Comparison of ENCODE assay signal across 10 mouse cellular contexts in the genomic region with DNA sequence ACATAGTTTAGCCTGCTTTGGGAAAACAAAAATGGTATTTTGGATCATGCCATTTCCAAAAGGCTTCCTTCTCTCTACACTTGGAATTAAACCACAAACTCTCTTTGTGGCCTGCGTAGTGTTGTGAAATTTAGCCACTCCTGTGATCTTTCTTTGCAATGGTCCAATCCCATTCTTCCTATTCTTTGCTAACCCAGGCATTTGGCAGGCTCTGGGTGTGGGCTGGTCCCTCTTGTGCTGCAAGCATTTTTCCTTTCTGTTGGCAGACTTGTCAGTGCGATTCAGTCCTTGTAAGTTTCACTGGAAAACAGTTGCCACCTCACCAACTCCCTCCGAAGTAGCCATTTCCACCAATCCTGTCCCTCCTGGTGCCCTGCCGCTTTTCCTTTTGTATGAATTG. TPM values are rescaled to one million over a fixed set of nuclear protein-coding genes. Genes with fewer than 3 reads are reported as not detected.
DNase-seq lines count a peak whose midpoint lies in the region; ATAC-seq lines count a peak whose summit lies in the region.
"Had no signal": no experiment of that assay in that cellular context is flagged by ENCODE, and none has a peak within 500 bp of the region (broad histone marks: within the 10 kb centered on the region; RNA-seq: fewer than 3 reads in every experiment).

No protein-coding gene starts in this region.

- no peak overlapping the region for H3K4me2 ChIP-seq in hindbrain, embryonic 13.5 days
- no peak overlapping the region for H3K4me2 ChIP-seq in hindbrain, embryonic 12.5 days (replicated peaks)
- H3K4me2 ChIP-seq: stomach, embryonic 15.5 days had no signal

- DNase-seq in right cerebral cortex, adult 18-20 months = peak; percentile 64
- DNase-seq in right cerebral cortex, postnatal 4 days = no peak
- peak; percentile 58 for DNase-seq in gastrocnemius, postnatal 14 days
- DNase-seq in c-Kit-positive CD71-positive TER-119-positive erythroid progenitor cells, embryonic 14.5 days (ENCODE audit: low spot score) = no peak
- no peak for DNase-seq in limb, embryonic 10.5 days (ENCODE audit: low spot score)

- no peak overlapping the region for H3K4me3 ChIP-seq in hindbrain, embryonic 13.5 days
- no peak overlapping the region for H3K4me3 ChIP-seq in hindbrain, embryonic 12.5 days
- H3K4me3 ChIP-seq in limb, embryonic 10.5 days = no peak overlapping the region
- H3K4me3 ChIP-seq: stomach, embryonic 15.5 days had no signal

- H3K27ac ChIP-seq in hindbrain, embryonic 13.5 days = no peak overlapping the region
- H3K27ac ChIP-seq in hindbrain, embryonic 12.5 days = no peak overlapping the region
- H3K27ac ChIP-seq in limb, embryonic 10.5 days = no peak overlapping the region
- H3K27ac ChIP-seq: stomach, embryonic 15.5 days had no signal

- H3K36me3 ChIP-seq in hindbrain, embryonic 13.5 days = peaks cover 66% of the 10 kb centered on the region
- H3K36me3 ChIP-seq in hindbrain, embryonic 12.5 days = peaks cover 63% of the 10 kb centered on the region
- peaks cover 74% of the 10 kb centered on the region for H3K36me3 ChIP-seq in limb, embryonic 10.5 days

- H3K4me1 ChIP-seq in hindbrain, embryonic 13.5 days (replicated peaks) = no peaks in the 10 kb centered on the region
- no peaks in the 10 kb centered on the region for H3K4me1 ChIP-seq in hindbrain, embryonic 12.5 days
- no peaks in the 10 kb centered on the region for H3K4me1 ChIP-seq in limb, embryonic 10.5 days
- H3K4me1 ChIP-seq: stomach, embryonic 15.5 days had no signal

- 96% methylated on average over 4 of the region's 4 CpGs for WGBS in hindbrain, embryonic 13.5 days
- WGBS in hindbrain, embryonic 12.5 days = 95% methylated on average over 4 of the region's 4 CpGs
- WGBS in limb, embryonic 10.5 days = 97% methylated on average over 4 of the region's 4 CpGs

- no peaks in the 10 kb centered on the region for H3K27me3 ChIP-seq in hindbrain, embryonic 13.5 days
- no peaks in the 10 kb centered on the region for H3K27me3 ChIP-seq in hindbrain, embryonic 12.5 days
- no peaks in the 10 kb centered on the region for H3K27me3 ChIP-seq in limb, embryonic 10.5 days (ENCODE audit: low read depth, poor library complexity, severe bottlenecking)
- H3K27me3 ChIP-seq: stomach, embryonic 15.5 days had no signal

- 0 out of 2 replicates have a peak overlapping the region, but pooled peaks have one; percentile 24 for H3K9ac ChIP-seq in hindbrain, embryonic 13.5 days
- H3K9ac ChIP-seq in hindbrain, embryonic 12.5 days = no peak overlapping the region
- H3K9ac ChIP-seq: stomach, embryonic 15.5 days had no signal

- intact Hi-C loops in gastrocnemius, postnatal 14 days (cut with DNase I; ENCODE audit: low total_unique reads) = no loop called here

- ATAC-seq in hindbrain, embryonic 13.5 days (ENCODE audit: low FRiP score) = no peak
- ATAC-seq in hindbrain, embryonic 12.5 days (ENCODE audit: low FRiP score) = no peak
- ATAC-seq in megakaryocyte progenitor cell, adult 5-6 weeks (replicated peaks; ENCODE audit: poor library complexity) = peak; percentile 64
- ATAC-seq: forebrain, embryonic 14.5 days had no signal

- H3K9me3 ChIP-seq in hindbrain, embryonic 13.5 days = no peaks in the 10 kb centered on the region
- H3K9me3 ChIP-seq in hindbrain, embryonic 12.5 days (replicated peaks) = no peaks in the 10 kb centered on the region
- H3K9me3 ChIP-seq in limb, embryonic 10.5 days (replicated peaks) = no peaks in the 10 kb centered on the region
- H3K9me3 ChIP-seq: stomach, embryonic 15.5 days had no signal

RNA-seq across cellular contexts. Expression of a gene that starts 6.9 kb away (rescaled TPM):
- polyA plus RNA-seq in hindbrain, embryonic 13.5 days (2015; fragmentation: Nextera tagmentation; extraction: Ambion mirVana) = 45.3 and 52.1 TPM in 2 replicates
- 45.1 and 45.9 TPM in 2 replicates for polyA plus RNA-seq in hindbrain, embryonic 12.5 days (2016; fragmentation: Nextera tagmentation; extraction: Ambion mirVana)
- 10 to 100 TPM; 24.7 to 25.3 TPM for total RNA-seq in gastrocnemius, postnatal 14 days (2021)
- 18.1 and 18.7 TPM in 2 replicates for total RNA-seq in megakaryocyte progenitor cell, adult 5-6 weeks (2015)
- 24.8 and 25.2 TPM in 2 replicates for total RNA-seq in megakaryocyte progenitor cell, adult 5-6 weeks (2017)
- 44.5 and 45.4 TPM in 2 replicates for polyA plus RNA-seq in limb, embryonic 10.5 days (2016; fragmentation: Nextera tagmentation; extraction: Ambion mirVana)

RNA-seq across cellular contexts. Expression of a gene that starts 11.8 kb away (rescaled TPM):
- polyA plus RNA-seq in hindbrain, embryonic 13.5 days (2015; fragmentation: Nextera tagmentation; extraction: Ambion mirVana) = 14.9 and 16.7 TPM in 2 replicates
- polyA plus RNA-seq in hindbrain, embryonic 12.5 days (2016; fragmentation: Nextera tagmentation; extraction: Ambion mirVana) = 26.9 and 27.2 TPM in 2 replicates
- total RNA-seq in gastrocnemius, postnatal 14 days (2021) = 10 to 100 TPM; 11.9 to 13.3 TPM
- total RNA-seq in megakaryocyte progenitor cell, adult 5-6 weeks (2015) = 10.9 and 11.0 TPM in 2 replicates
- 14.9 and 18.7 TPM in 2 replicates for total RNA-seq in megakaryocyte progenitor cell, adult 5-6 weeks (2017)
- 19.4 and 30.7 TPM in 2 replicates for polyA plus RNA-seq in limb, embryonic 10.5 days (2016; fragmentation: Nextera tagmentation; extraction: Ambion mirVana)

RNA-seq across cellular contexts. Expression of a gene that starts 25.8 kb away (rescaled TPM):
- 35.9 and 38.1 TPM in 2 replicates for polyA plus RNA-seq in hindbrain, embryonic 13.5 days (2015; fragmentation: Nextera tagmentation; extraction: Ambion mirVana)
- polyA plus RNA-seq in hindbrain, embryonic 12.5 days (2016; fragmentation: Nextera tagmentation; extraction: Ambion mirVana) = 63.6 and 63.7 TPM in 2 replicates
- 10 to 100 TPM; 24.1 to 24.8 TPM for total RNA-seq in gastrocnemius, postnatal 14 days (2021)
- 72.1 and 90.2 TPM in 2 replicates for total RNA-seq in megakaryocyte progenitor cell, adult 5-6 weeks (2015)
- 128 and 160 TPM in 2 replicates for total RNA-seq in megakaryocyte progenitor cell, adult 5-6 weeks (2017)
- 58.1 and 68.3 TPM in 2 replicates for polyA plus RNA-seq in limb, embryonic 10.5 days (2016; fragmentation: Nextera tagmentation; extraction: Ambion mirVana)

Comparison
In these comparisons a context has a peak if more than half of its experiments do, and no peak if none do; other contexts are left out.
1. DNase-seq: peak in right cerebral cortex, adult 18-20 months (single experiment) and gastrocnemius, postnatal 14 days (single experiment); none in right cerebral cortex, postnatal 4 days (single experiment), c-Kit-positive CD71-positive TER-119-positive erythroid progenitor cells, embryonic 14.5 days (single experiment) and limb, embryonic 10.5 days (single experiment).